Mouse (Mus musculus) hindbrain, embryonic 16.5 days (tissue): ENCODE data around the gene Piwil4. TPM values are rescaled to one million over a fixed set of nuclear protein-coding genes. Genes with fewer than 3 reads are reported as not detected.

Experiments
- ATAC-seq: fragments of 200-750 bp; cut with Nextera tagmentation; 2 replicates; pipeline ENCODE4 v1.8.0; 2017; ENCODE audit warnings: moderate TSS enrichment, moderate library complexity
- H3K27ac ChIP-seq: fragments of 300-500 bp; sonication (generic); 2 replicates; pipeline ENCODE4 v1.5.1; 2014; ENCODE audit warnings: low read depth, mild to moderate bottlenecking, control low read depth, low read length, moderate library complexity
- H3K27me3 ChIP-seq: fragments of 300-500 bp; sonication (generic); replicated peaks from 2 replicates; pipeline ENCODE4 v1.6.1; 2014; ENCODE audit warnings: low read length; ENCODE audit not compliant: control insufficient read depth, insufficient read depth
- H3K36me3 ChIP-seq: fragments of 300-500 bp; sonication (generic); 2 replicates; pipeline ENCODE4 v1.6.1; 2014; ENCODE audit warnings: mild to moderate bottlenecking, low read length, moderate library complexity, mixed read lengths; ENCODE audit not compliant: control insufficient read depth, insufficient read depth
- H3K4me1 ChIP-seq: fragments of 300-500 bp; sonication (generic); 2 replicates; pipeline ENCODE4 v1.6.1; 2014; ENCODE audit warnings: low read depth, low read length; ENCODE audit not compliant: control insufficient read depth, insufficient read depth
- H3K4me2 ChIP-seq: fragments of 300-500 bp; sonication (generic); 2 replicates; pipeline ENCODE4 v1.6.1; 2014; ENCODE audit warnings: mild to moderate bottlenecking, low read length, control low read depth, moderate library complexity
- H3K4me3 ChIP-seq: fragments of 300-500 bp; sonication (generic); 2 replicates; pipeline ENCODE4 v1.5.1; 2014; ENCODE audit warnings: mild to moderate bottlenecking, low read length, control low read depth, moderate library complexity
- H3K9ac ChIP-seq: fragments of 300-500 bp; sonication (generic); 2 replicates; pipeline ENCODE4 v1.6.1; 2014; ENCODE audit warnings: low read depth, mild to moderate bottlenecking, control low read depth, low read length, moderate library complexity
- H3K9me3 ChIP-seq: fragments of 300-500 bp; sonication (generic); 2 replicates; pipeline ENCODE4 v1.6.1; 2014; ENCODE audit warnings: mild to moderate bottlenecking, low read length, moderate library complexity; ENCODE audit not compliant: control insufficient read depth
- WGBS: fragments of 180-500 bp; shearing (Covaris S2); extraction: QIAGEN DNeasy Blood & Tissue Kit; methylation state at CpG from one replicate; pipeline ENCODE4 v1.1.7; 2014; 5-methylcytosine and 5-hydroxymethylcytosine counted together
- polyA plus RNA-seq: library from polyadenylated mRNA; unstranded; fragments of >200 nt; fragmentation: Nextera tagmentation; extraction: Ambion mirVana; gene quantifications from 2 replicates; pipeline ENCODE4 v1.2.1, GENCODE M21; 2015

Piwil4 gene
- polyA plus RNA-seq, 1 experiment from 2014 or later, result 0.40 TPM

DNA sequence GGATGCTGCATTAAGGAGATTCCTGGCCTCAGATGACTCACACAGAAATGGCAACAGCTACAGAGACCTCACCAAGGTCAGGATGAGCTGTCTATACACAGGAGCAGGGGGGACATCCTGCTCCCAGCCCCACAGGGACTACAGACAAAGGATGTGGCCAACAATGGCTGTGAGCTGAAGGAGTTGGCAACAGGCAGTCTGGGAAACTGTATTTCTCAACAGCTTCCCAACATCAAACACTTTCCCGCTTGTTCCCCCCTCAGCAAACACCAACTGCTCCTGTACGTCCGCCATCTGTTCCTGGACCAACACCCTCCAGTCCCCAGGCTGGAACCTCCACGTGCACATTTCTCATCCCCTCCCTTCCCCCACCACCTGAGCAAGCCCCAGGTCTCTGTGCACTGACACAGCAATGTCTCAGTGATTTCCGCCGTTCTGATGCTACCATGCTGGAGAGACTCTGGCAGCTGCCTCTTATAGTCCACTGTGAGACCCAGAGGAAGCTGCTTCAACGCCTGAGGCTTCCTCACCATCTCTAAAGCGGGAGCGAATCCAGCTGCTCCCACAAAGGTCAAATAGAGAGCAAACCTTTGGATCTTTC, 9.5 kb downstream of the Piwil4 start:
- peak; percentile 80 for ATAC-seq
- Histone ChIP-seq H3K36me3 (no peaks in the 10 kb centered on the region), H3K27ac (no peak overlapping the region), H3K9ac (no peak overlapping the region), H3K27me3 (no peaks in the 10 kb centered on the region), H3K9me3 (no peaks in the 10 kb centered on the region), H3K4me1 (no peaks in the 10 kb centered on the region), H3K4me3 (no peak overlapping the region), H3K4me2 (no peak overlapping the region)
- whole genome bisulfite sequencing, result 43% methylated on average over 9 of the region's 9 CpGs

DNA sequence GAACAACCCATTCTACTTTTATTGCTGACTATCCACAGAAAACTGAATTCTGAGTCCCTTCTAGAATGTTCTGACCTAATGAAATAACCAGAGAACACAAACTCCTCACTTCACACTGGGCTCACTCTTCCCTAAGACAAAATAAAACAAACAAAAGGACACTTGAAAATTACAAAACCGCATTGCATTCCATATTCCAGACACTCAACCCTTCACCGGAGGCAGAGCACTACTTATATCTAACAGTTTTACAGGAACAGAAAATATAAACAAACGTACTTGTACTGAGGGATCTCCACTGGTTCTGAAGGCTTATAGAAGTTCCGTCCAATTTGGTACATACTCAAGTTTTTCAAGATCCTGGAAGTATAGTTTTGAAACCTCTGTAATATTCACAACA, 12.2 kb downstream of the Piwil4 start:
- H3K36me3 ChIP-seq, result no peaks in the 10 kb centered on the region
- 90% methylated on average over 4 of the region's 4 CpGs for WGBS
- H3K27me3 ChIP-seq, result 0 out of 2 replicates have a peak, but pooled peaks cover 2% of the 10 kb centered on the region
- no peak overlapping the region for H3K9ac ChIP-seq
- H3K9me3 ChIP-seq, result no peaks in the 10 kb centered on the region
- no peak overlapping the region for H3K4me3 ChIP-seq
- no peak overlapping the region for H3K27ac ChIP-seq
- H3K4me1 ChIP-seq, result no peaks in the 10 kb centered on the region
- ATAC-seq, result no peak
- no peak overlapping the region for H3K4me2 ChIP-seq

DNA sequence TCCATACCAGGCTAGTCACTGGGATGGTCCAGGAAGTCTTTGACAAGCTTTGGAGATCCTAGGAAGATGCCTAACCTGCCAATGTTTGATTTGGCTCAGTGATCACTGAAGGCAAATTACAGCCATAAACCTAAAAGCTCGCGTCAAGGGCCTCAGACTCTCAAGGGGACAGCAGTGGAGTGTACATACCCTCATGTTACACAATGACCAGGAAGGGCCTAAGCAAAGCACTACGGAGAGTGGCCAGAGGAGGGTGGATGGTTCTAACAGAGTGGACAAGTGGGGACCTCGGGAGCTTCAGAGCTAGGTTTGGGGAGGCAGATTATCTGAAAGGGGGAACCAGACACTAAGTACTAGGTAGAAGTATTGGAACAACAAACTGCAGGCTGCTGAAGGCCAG, 13.9 kb downstream of the Piwil4 start:
- no peaks in the 10 kb centered on the region for H3K9me3 ChIP-seq
- H3K27ac ChIP-seq, result no peak overlapping the region
- H3K36me3 ChIP-seq, result no peaks in the 10 kb centered on the region
- 93% methylated on average over 4 of the region's 4 CpGs for WGBS
- no peak overlapping the region for H3K4me2 ChIP-seq
- H3K4me3 ChIP-seq, result no peak overlapping the region
- no peaks in the 10 kb centered on the region for H3K4me1 ChIP-seq
- 0 out of 2 replicates have a peak, but pooled peaks cover 2% of the 10 kb centered on the region for H3K27me3 ChIP-seq
- no peak overlapping the region for H3K9ac ChIP-seq
- ATAC-seq, result no peak

DNA sequence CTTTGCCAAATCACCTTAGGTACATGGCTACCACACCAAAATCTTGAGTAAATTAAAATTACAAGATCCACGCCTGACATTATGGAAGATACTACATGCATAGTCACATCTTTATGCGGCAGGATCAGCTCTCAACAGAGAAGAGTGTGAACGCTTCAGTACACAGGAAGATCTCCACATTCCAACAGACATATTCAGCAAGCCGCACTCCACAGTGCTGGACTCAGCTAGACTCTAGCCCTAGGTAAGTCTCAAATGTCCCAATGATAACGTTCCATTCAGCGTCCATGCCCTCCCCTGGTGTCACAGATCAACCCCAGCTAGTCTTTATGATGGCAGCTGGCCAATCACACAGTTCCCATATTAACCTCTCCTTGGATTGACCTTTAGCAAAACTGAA, 14.5 kb downstream of the Piwil4 start:
- Histone ChIP-seq H3K9me3 (no peaks in the 10 kb centered on the region), H3K4me3 (no peak overlapping the region), H3K27ac (no peak overlapping the region), H3K4me1 (no peaks in the 10 kb centered on the region), H3K9ac (no peak overlapping the region), H3K4me2 (no peak overlapping the region), H3K27me3 (0 out of 2 replicates have a peak, but pooled peaks cover 2% of the 10 kb centered on the region), H3K36me3 (no peaks in the 10 kb centered on the region)
- ATAC-seq, result no peak
- WGBS, result 89% methylated on average over 6 of the region's 6 CpGs

DNA sequence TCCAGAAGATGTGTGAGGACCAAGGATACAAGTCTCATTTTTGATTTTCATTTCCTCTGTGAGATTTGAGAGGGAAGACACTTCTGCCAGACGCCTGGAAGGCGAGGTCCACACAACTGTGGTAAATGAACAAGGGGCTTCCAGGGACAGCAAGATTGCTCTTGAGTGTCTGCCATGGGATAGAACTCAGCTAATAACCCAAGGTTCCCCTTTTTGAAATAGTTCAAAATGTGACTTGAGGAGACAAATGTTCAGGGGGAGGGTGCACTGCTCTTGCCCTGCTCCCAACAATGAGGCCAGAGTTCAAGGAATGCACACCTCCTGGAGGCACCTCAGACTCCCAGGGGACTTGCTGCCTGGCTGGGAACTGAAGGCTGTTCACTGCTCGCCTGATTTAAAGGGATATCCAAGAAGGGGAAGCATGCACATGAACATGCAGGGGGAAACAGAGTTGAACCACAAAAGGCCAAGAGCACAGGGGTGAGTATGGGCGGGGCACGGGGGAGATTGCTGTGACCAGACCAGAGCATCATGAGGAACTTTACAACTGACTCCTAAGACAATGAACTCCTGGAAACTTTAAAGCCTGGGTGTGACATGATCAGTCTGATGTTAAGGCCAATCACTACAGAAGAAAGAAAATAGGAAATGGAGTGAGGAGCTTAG, 15.6 kb downstream of the Piwil4 start:
- no peak overlapping the region for H3K4me2 ChIP-seq
- no peak overlapping the region for H3K4me3 ChIP-seq
- H3K36me3 ChIP-seq, result no peaks in the 10 kb centered on the region
- no peak for ATAC-seq
- H3K27ac ChIP-seq, result no peak overlapping the region
- H3K27me3 ChIP-seq, result 0 out of 2 replicates have a peak, but pooled peaks cover 2% of the 10 kb centered on the region
- 78% methylated on average over 5 of the region's 5 CpGs for WGBS
- H3K9me3 ChIP-seq, result no peaks in the 10 kb centered on the region
- H3K4me1 ChIP-seq, result no peaks in the 10 kb centered on the region
- no peak overlapping the region for H3K9ac ChIP-seq

DNA sequence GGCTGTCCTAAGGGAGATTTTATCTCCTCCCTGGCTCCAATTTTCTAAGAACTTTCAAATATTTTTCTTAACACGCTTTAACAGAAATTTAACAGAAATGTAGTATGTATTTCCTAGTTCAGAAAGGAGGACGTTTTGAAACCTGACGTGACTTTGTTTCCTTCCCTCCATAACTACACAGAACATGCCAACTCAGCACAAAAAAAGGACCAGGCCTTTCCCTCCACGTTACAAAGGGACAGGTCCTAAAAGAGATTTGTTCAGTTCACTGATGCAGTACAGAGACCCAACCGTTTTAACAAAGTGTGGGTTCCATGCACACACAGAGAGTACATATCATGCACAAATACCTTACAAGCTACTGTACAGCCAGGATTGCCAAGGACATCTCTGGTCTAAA, 18.9 kb downstream of the Piwil4 start:
- 77% methylated on average over 5 of the region's 5 CpGs for WGBS
- H3K4me1 ChIP-seq, result no peaks in the 10 kb centered on the region
- 0 out of 2 replicates have a peak, but pooled peaks cover 2% of the 10 kb centered on the region for H3K27me3 ChIP-seq
- H3K36me3 ChIP-seq, result no peaks in the 10 kb centered on the region
- no peak overlapping the region for H3K4me3 ChIP-seq
- H3K9me3 ChIP-seq, result no peaks in the 10 kb centered on the region
- no peak for ATAC-seq
- H3K9ac ChIP-seq, result no peak overlapping the region
- H3K4me2 ChIP-seq, result no peak overlapping the region
- H3K27ac ChIP-seq, result no peak overlapping the region

DNA sequence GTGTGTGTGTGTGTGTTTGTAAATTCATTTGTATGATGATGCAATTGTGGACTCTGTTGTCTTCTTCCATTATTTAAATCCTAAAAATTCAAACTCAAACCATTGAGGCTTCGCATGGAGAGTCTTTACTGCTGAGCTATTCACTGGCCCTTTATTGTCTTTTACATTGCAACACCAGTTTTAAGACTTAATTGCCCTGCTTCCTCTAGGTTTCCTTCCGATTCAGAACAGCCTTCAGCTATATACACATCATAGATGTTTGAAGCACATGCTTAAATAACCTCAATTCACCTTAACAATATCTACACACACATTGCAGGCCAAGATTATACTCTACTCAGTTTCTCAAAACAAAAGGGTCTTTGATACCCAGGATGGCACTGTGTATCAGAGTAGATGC, 20.1 kb downstream of the Piwil4 start:
- Histone ChIP-seq H3K9me3 (no peaks in the 10 kb centered on the region), H3K4me1 (no peaks in the 10 kb centered on the region), H3K36me3 (no peaks in the 10 kb centered on the region), H3K27ac (no peak overlapping the region), H3K9ac (no peak overlapping the region), H3K27me3 (0 out of 2 replicates have a peak, but pooled peaks cover 2% of the 10 kb centered on the region), H3K4me3 (no peak overlapping the region), H3K4me2 (no peak overlapping the region)
- ATAC-seq, result no peak
- WGBS, result 52% methylated on average over 2 of the region's 2 CpGs

DNA sequence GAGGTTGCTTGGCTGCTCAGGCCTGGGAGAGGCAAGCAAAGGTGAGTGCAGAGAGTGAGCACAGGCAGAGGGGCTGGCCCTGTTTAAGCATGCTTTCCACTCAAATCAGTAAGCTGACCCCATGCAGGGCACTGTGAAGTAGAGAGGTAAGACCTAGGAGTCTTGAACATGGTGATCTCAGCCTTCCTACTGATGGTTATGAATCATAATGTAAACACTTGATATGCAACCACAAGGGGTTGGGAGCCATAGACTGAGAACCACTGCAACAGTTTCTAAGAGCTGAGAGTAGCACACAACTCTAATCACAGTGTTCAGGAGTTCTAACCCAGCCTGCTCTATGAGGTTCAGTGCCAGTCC, 22.2 kb downstream of the Piwil4 start:
- H3K9ac ChIP-seq, result no peak overlapping the region
- no peak overlapping the region for H3K27ac ChIP-seq

DNA sequence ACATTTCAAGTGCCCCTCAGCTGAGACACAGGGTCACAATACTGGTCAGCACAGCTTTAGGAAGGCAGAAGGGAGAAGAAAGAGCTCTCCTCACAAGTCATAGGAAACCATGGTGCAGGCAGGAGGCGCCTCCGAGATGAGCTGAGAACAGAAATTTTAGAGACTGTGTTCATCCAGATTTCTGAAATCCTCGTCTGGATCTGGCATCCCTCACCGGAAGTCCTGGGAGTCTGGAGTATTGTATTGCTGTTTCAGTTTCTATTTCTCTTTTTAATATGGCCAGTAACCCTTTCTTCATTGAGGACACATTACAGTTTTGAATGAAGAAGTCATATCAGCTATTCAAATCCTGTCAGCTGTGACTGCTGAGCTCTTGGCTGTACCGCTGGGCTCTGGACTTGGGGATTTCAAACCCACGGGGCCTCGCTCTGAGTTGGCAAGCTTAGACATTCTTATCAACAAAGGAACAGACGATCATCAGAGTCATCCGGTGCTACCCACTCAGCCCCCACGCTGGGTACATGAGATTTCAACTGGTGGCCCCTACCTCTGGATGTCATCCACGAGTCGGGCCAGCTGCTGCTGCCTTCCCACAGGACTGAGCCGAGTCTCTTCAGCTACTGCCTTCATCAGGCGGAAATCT, 22.7 kb downstream of the Piwil4 start:
- peak; percentile 40; the same call in 1 of the 2 replicates for ATAC-seq
- H3K4me2 ChIP-seq, result no peak overlapping the region
- 50% methylated on average over 14 of the region's 14 CpGs for WGBS

More for the DNA sequence above, 22.2 kb downstream of the Piwil4 start:
- H3K4me1 ChIP-seq, result no peaks in the 10 kb centered on the region
- no peaks in the 10 kb centered on the region for H3K36me3 ChIP-seq
- no peak for ATAC-seq
- H3K4me2 ChIP-seq, result no peak overlapping the region
- no peaks in the 10 kb centered on the region for H3K27me3 ChIP-seq
- H3K9me3 ChIP-seq, result no peaks in the 10 kb centered on the region
- H3K4me3 ChIP-seq, result no peak overlapping the region

More for the DNA sequence above, 22.7 kb downstream of the Piwil4 start:
- H3K9ac ChIP-seq, result no peak overlapping the region
- no peak overlapping the region for H3K27ac ChIP-seq
- H3K36me3 ChIP-seq, result no peaks in the 10 kb centered on the region
- no peak overlapping the region for H3K4me3 ChIP-seq
- no peaks in the 10 kb centered on the region for H3K4me1 ChIP-seq
- no peaks in the 10 kb centered on the region for H3K27me3 ChIP-seq
- no peaks in the 10 kb centered on the region for H3K9me3 ChIP-seq
